Mouse (Mus musculus) granulocyte monocyte progenitor cell, adult 5-6 weeks (primary cell): ENCODE results near the gene Lmbr1l. TPM values are rescaled to one million over a fixed set of nuclear protein-coding genes. Genes with fewer than 3 reads are reported as not detected.

Experiments used
- ATAC-seq: replicated peaks from 2 replicates; pipeline ENCODE4 v1.8.0; 2016; ENCODE audit warnings: mild to moderate bottlenecking, moderate TSS enrichment, inconsistent platforms; ENCODE audit not compliant: poor library complexity, severe bottlenecking
- total RNA-seq, 2 experiments: library from RNA; stranded (forward) in 1 of 2; stranded (reverse) in 1 of 2; fragments of 200-712, 200-1000 nt in 1 of 2; fragments of >200 nt in 1 of 2; fragmentation: Nextera tagmentation in 1 of 2; gene quantifications; 2 replicates each; pipeline ENCODE4 v1.2.3; 2014 to 2017

Lmbr1l gene
- total RNA-seq, 2 experiments from 2014 or later: 8.5 to 11.9 TPM

DNA sequence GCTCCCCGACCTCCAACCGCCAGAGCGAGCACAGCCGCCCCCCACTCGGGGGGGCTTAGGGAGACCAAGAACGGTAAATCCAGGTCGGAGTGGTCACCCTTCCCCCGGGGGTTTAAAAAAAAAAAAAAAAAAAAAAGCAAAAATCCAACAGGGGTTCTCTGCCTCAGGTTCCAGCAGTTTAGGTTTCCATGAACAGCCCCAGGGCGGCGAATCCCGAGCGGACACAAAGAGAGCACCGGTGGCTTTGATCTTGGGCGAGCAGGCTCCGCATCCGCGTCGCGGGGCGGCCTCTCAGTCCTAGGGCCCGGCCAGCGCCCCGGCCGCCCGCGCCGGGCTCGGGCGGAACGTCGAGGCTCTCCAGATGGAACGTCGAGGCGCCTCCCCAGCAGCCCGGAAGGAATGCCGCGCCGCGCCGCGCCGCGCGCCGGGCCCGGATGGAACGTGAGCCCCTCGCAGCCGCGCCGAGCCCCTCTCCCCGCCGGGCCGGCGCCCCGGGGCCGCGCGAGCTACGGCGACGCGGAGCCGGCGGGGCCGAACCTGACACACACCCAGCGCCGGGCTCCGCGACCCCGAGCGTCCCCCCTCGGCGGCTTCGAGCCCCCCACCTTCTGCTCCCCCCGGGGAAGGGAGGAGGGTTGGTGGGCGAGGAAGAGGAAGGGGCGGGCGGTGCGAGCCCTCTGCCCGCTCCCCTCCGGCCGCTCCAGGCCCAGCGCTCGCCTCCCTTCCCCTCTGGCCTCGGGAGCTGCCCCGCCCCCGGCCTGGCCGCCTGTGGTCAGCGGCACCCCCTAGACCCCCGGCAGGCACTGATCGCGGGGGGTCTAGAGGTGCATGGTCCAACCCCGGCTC, 46.7 kb downstream of the Lmbr1l start, which contains the start of gene Kmt2d:
TSS of gene Kmt2d (minus strand) at position 135 of the 846 bp plus-strand sequence.
- peak; percentile 14; the same call in 1 of the 2 replicates for ATAC-seq

GRCm38 (mm10) chr15:98870179-98871069, 47.6 kb downstream of the Lmbr1l start:
- ATAC-seq: no peak

DNA sequence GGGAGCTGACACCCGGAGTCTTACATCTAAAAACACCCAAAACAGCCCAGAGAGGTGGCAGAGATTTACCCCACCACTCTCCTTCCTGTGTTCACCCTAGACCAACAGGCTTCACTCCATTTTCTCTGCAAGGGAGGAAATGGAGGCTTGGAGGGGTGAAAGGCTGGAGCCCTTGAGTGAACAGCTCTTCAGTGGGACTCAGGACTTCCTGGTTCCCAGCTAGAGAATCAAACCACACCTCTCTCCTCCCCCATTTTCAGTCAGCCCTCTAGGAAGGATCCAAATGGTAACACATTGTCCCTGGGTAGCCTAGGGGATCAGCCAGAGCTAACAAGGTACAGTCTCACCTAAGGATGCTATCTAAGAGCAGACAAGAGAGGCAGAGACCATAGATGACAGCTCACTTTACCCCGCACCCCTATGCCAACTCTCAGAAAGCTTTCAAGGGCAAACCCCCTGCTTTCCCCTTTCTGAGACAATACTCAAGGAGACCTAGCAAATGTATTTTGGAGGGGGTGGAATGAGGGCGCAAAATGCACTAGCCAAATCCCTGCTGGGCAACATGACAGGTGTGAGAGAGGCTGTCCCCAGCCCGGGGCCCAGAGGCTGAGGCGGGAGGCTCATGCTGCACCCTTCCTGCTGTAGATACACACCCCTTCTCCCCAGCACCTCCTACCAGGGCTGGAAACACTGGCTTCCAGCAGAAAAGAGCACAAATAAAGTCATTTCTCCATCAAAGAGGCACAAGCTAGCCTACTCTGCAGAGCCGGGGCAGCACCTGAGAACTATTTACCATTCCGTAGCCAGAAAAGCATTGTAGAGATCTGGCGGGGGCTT, 48.5 kb downstream of the Lmbr1l start:
- 0 out of 2 replicates have a peak, but pooled peaks have one; percentile 10 for ATAC-seq

- no peak for ATAC-seq
Observed at GRCm38 (mm10) chr15:98868346-98869063, 49.5 kb downstream of the Lmbr1l start.

DNA sequence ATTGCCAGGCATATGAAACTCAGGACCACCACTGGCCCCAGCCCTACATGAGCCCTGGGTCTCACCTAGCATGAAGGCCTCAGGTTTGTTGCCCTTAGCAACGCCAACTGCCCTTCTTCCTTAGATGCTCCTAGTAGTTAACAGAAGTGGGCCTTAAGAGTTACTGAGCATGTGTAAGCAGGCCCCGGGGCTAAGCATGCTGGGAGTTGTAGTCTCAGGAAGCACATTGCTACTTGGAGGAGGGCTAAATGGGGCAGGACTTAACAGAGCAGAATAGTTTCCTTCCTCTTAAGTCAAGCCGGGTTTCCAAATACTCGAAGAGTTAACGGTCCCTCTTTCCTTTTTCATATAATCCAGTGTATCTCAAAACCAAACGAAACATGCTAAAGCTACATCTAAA, 50.7 kb downstream of the Lmbr1l start:
- peak; percentile 61 for ATAC-seq

GRCm38 (mm10) chr15:98866501-98866900, 51.5 kb downstream of the Lmbr1l start:
- ATAC-seq: no peak

DNA sequence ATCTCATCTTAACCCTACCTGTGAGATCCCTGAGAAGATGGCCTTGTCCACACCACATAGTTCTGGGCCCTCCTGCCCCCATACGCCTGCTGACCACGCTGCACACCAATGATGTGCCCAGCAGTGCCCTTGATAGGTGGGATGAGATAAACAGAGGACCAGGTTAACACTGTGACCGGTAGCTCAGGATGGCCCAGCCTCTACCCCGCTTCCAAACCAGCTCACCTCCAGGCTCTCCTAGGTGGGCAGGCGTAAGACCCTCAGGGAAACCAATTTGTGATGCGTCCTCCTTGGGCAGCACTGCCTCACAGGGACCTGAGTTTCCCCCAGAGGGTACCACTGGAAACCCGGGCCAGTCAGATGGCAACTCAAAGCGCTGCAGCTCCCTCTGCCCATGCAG, 52.3 kb downstream of the Lmbr1l start:
- no peak for ATAC-seq

DNA sequence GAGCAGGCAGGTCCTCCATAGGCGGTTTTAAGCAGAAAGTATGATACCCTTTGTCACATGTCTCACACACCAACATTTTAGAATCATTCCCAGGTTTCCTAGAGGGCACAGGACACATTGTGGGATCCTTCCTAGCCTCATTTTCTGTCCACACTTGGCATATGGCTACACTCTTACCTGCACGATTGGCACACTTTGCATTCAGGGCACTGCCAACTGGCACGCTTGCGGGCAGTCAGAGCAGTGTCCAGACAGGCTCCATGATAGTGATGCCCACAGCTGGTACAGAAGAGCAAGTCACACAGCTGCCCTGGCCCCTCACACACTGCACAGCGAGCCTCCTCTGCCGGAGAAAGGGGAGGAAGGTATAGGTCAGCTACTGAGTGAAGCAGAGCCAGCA, 53.1 kb downstream of the Lmbr1l start:
- ATAC-seq: no peak

DNA sequence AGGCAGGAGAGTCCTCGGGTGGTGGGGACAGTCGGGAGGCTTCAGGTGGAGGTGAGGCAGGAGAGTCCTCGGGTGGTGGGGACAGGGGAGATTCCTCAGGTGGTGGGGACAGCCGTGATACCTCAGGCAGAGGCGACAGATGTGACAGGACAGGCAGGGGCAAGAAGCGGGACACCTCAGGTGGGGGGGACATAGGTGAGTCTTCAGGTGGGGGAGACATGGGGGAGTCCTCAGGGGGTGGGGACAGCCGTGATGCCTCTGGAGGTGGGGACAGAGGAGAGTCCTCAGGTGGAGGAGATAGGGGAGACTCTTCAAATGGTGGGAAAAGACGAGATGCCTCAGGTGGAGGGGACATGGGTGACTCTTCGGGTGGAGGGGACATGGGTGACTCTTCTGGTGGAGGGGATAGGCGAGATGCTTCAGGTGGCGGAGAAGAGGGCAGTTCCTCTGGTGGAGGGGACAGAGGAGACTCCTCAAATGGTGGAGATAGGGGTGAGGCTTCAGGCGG, 54.5 kb downstream of the Lmbr1l start:
- no peak for ATAC-seq

GRCm38 (mm10) chr15:98861701-98862410, 56.2 kb downstream of the Lmbr1l start:
- no peak for ATAC-seq

DNA sequence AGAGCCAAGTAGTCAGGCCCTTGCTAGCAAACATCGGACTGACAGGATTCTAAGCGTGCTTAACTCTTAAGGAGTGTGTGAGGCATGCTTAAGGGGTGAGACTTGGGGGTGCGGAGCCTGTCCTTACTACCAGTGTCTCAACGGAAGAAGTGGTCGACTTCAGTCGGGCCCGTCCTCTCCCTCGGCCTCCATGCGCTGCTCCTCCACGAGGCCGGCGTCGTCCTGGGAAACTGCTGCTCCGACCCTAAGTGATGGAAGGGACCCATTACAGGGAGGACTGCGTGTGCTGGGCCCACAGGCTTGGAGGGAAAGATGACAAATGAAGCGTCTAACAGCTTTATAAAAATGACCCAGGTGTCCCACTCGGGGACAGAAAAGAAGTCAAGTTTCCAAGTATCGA, 57.1 kb downstream of the Lmbr1l start:
- ATAC-seq: no peak

- no peak for ATAC-seq
Observed at GRCm38 (mm10) chr15:98859319-98860043, 58.5 kb downstream of the Lmbr1l start.

- ATAC-seq: no peak
Observed at GRCm38 (mm10) chr15:98854214-98854613, 63.8 kb downstream of the Lmbr1l start.

Other genes with a start within 250 kb of the Lmbr1l start
- 0.11 and 0.39 TPM in 2 replicates for gene Rnd1, start 240.8 kb downstream of the Lmbr1l start, total RNA-seq (2014; fragmentation: Nextera tagmentation)
- gene Rnd1, start 240.8 kb downstream of the Lmbr1l start, total RNA-seq (2017): 0.67 and 2.7 TPM in 2 replicates
- gene Ccdc65, start 210.0 kb downstream of the Lmbr1l start, total RNA-seq (2014; fragmentation: Nextera tagmentation): not detected in 2 replicates
- gene Ccdc65, start 210.0 kb downstream of the Lmbr1l start, total RNA-seq (2017): not detected in 2 replicates
- 37.6 and 39.9 TPM in 2 replicates for gene Fkbp11, start 190.0 kb downstream of the Lmbr1l start, total RNA-seq (2014; fragmentation: Nextera tagmentation)
- gene Fkbp11, start 190.0 kb downstream of the Lmbr1l start, total RNA-seq (2017): 63.8 and 66.3 TPM in 2 replicates
- gene Arf3, start 155.0 kb downstream of the Lmbr1l start, total RNA-seq (2014; fragmentation: Nextera tagmentation): 39.0 and 41.4 TPM in 2 replicates
- 29.9 and 32.7 TPM in 2 replicates for gene Arf3, start 155.0 kb downstream of the Lmbr1l start, total RNA-seq (2017)
- 0.47 TPM in 1 of 2 replicates, not detected in the other for gene Wnt10b, start 140.1 kb downstream of the Lmbr1l start, total RNA-seq (2014; fragmentation: Nextera tagmentation)
- gene Wnt10b, start 140.1 kb downstream of the Lmbr1l start, total RNA-seq (2017): 0.26 TPM in 1 of 2 replicates, not detected in the other
- not detected in 2 replicates for gene Wnt1, start 128.4 kb downstream of the Lmbr1l start, total RNA-seq (2014; fragmentation: Nextera tagmentation)
- gene Wnt1, start 128.4 kb downstream of the Lmbr1l start, total RNA-seq (2017): not detected in 2 replicates
- gene Ddn, start 108.7 kb downstream of the Lmbr1l start, total RNA-seq (2014; fragmentation: Nextera tagmentation): not detected in 2 replicates
- gene Ddn, start 108.7 kb downstream of the Lmbr1l start, total RNA-seq (2017): not detected in 2 replicates
- 34.2 and 63.8 TPM in 2 replicates for gene Prkag1, start 86.7 kb downstream of the Lmbr1l start, total RNA-seq (2014; fragmentation: Nextera tagmentation)
- 85.0 and 110 TPM in 2 replicates for gene Prkag1, start 86.7 kb downstream of the Lmbr1l start, total RNA-seq (2017)
- 59.0 and 81.0 TPM in 2 replicates for gene Kmt2d, start 47.0 kb downstream of the Lmbr1l start, total RNA-seq (2014; fragmentation: Nextera tagmentation)
- 15.8 and 24.9 TPM in 2 replicates for gene Kmt2d, start 47.0 kb downstream of the Lmbr1l start, total RNA-seq (2017)
- 14.3 and 25.5 TPM in 2 replicates for gene Rhebl1, start 23.7 kb downstream of the Lmbr1l start, total RNA-seq (2014; fragmentation: Nextera tagmentation)
- gene Rhebl1, start 23.7 kb downstream of the Lmbr1l start, total RNA-seq (2017): 4.3 and 7.3 TPM in 2 replicates
- not detected in 2 replicates for gene Dhh, start 19.7 kb downstream of the Lmbr1l start, total RNA-seq (2014; fragmentation: Nextera tagmentation)
- gene Dhh, start 19.7 kb downstream of the Lmbr1l start, total RNA-seq (2017): not detected in 2 replicates
- 2,030 and 2,397 TPM in 2 replicates for gene Tuba1b, start 16.3 kb upstream of the Lmbr1l start, total RNA-seq (2014; fragmentation: Nextera tagmentation)
- 964 and 1,039 TPM in 2 replicates for gene Tuba1b, start 16.3 kb upstream of the Lmbr1l start, total RNA-seq (2017)
- not detected in 2 replicates for gene Gm49450, start 35.3 kb upstream of the Lmbr1l start, total RNA-seq (2014; fragmentation: Nextera tagmentation)
- not detected in 2 replicates for gene Gm49450, start 35.3 kb upstream of the Lmbr1l start, total RNA-seq (2017)
- gene Tuba1a, start 35.5 kb upstream of the Lmbr1l start, total RNA-seq (2014; fragmentation: Nextera tagmentation): 21.3 and 34.8 TPM in 2 replicates
- 19.6 and 24.6 TPM in 2 replicates for gene Tuba1a, start 35.5 kb upstream of the Lmbr1l start, total RNA-seq (2017)
- gene Tuba1c, start 111.7 kb upstream of the Lmbr1l start, total RNA-seq (2014; fragmentation: Nextera tagmentation): 117 and 131 TPM in 2 replicates
- gene Tuba1c, start 111.7 kb upstream of the Lmbr1l start, total RNA-seq (2017): 109 and 120 TPM in 2 replicates
- gene Prph, start 136.9 kb upstream of the Lmbr1l start, total RNA-seq (2014; fragmentation: Nextera tagmentation): not detected in 2 replicates
- not detected in 2 replicates for gene Prph, start 136.9 kb upstream of the Lmbr1l start, total RNA-seq (2017)
- gene Troap, start 156.3 kb upstream of the Lmbr1l start, total RNA-seq (2014; fragmentation: Nextera tagmentation): 11.0 and 44.6 TPM in 2 replicates
- gene Troap, start 156.3 kb upstream of the Lmbr1l start, total RNA-seq (2017): 21.5 and 24.9 TPM in 2 replicates
- gene C1ql4, start 169.6 kb upstream of the Lmbr1l start, total RNA-seq (2014; fragmentation: Nextera tagmentation): not detected in 2 replicates
- gene C1ql4, start 169.6 kb upstream of the Lmbr1l start, total RNA-seq (2017): not detected in 2 replicates
- gene Dnajc22, start 174.9 kb upstream of the Lmbr1l start, total RNA-seq (2014; fragmentation: Nextera tagmentation): not detected in 2 replicates
- gene Dnajc22, start 174.9 kb upstream of the Lmbr1l start, total RNA-seq (2017): not detected in 2 replicates
- gene Spats2, start 207.7 kb upstream of the Lmbr1l start, total RNA-seq (2014; fragmentation: Nextera tagmentation): 0.85 TPM in 1 of 2 replicates, not detected in the other
- gene Spats2, start 207.7 kb upstream of the Lmbr1l start, total RNA-seq (2017): 0.46 and 1.0 TPM in 2 replicates